Mouse (Mus musculus): Measurements from ENCODE around the gene Cpa3. TPM values are rescaled to one million over a fixed set of nuclear protein-coding genes. Genes with fewer than 3 reads are reported as not detected.

The Cpa3 gene
- polyA plus RNA-seq, 1 experiment from 2014 or later = 0.56 TPM

DNA sequence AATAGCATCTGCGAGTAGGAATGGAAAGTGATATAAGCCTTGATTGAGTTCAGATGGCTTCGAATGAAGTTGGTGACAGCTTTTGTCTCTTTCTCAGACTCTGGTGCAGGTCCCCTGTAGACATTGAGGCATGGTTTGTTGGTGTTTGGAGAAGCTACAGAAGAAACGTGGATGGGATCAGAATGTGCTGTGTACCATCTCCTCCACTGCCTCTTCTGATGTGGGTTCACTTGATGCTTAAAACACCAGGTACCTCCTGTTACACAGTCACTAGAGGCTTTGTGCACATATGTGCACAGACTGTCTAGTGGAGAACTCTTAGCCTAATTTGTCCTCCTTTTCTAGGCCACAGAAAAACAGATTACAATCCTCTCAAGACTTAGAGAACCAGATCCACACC lies 19.8 kb downstream of the Cpa3 start:
- Histone ChIP-seq H3K27me3 (no peaks in the 10 kb centered on the region), H3K9me3 (no peaks in the 10 kb centered on the region), H3K4me1 (no peaks in the 10 kb centered on the region), H3K36me3 (replicated peaks) (no peaks in the 10 kb centered on the region), H3K4me3 (replicated peaks) (no peak overlapping the region), H3K9ac (no peak overlapping the region), H3K4me2 (no peak overlapping the region), H3K27ac (no peak overlapping the region)
- no peak for ATAC-seq (ENCODE audit: low FRiP score)
- WGBS = 82% methylated on average over 3 of the region's 3 CpGs

DNA sequence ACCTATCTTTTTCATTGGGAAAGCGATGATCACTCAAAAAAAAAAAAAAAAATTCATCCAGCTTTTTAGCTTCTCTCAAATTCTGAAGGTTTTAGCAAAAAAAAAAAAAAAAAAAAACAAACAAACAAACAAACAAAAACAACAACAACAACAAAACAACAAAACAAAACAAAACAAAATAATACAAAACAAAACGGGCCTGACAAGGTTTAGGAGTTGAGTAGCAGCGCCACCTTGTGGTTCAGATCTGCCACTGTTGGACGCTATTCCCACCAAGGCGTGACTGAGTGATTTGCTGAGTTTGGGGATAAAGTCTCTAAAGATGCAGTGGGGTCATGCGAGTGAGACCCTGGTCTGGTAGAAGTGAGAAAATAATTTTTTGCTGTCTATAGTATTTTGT lies 43.1 kb downstream of the Cpa3 start:
- peak; percentile 75; the same call in 1 of the 2 replicates for ATAC-seq (ENCODE audit: low FRiP score)
- Histone ChIP-seq H3K36me3 (replicated peaks) (no peaks in the 10 kb centered on the region), H3K4me2 (no peak overlapping the region), H3K27me3 (no peaks in the 10 kb centered on the region), H3K9me3 (no peaks in the 10 kb centered on the region), H3K4me1 (no peaks in the 10 kb centered on the region), H3K9ac (no peak overlapping the region), H3K4me3 (replicated peaks) (no peak overlapping the region), H3K27ac (no peak overlapping the region)
- 26% methylated on average over 6 of the region's 6 CpGs for WGBS

DNA sequence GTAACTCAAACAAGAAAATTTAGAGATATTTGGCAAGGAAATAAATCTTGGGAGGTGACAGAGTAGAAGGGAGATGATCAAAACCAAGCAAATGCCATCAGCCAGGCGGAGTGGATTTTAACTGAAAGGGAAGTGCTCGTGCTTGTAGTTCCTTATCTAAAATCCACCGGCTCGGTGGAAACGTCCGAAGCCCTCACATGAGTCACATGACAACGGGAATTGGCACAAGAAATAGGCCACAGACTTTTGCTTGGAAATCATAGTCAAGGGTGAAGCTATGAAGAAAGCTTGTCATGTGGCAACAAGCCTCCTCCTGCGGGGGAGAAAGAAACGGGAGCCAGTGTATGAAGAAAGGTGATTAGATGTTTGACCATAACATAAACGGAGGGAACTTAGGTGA lies 44.1 kb downstream of the Cpa3 start:
- 90% methylated on average over 10 of the region's 10 CpGs for WGBS
- Histone ChIP-seq H3K4me3 (replicated peaks) (no peak overlapping the region), H3K9ac (no peak overlapping the region), H3K36me3 (replicated peaks) (no peaks in the 10 kb centered on the region), H3K4me2 (no peak overlapping the region), H3K9me3 (no peaks in the 10 kb centered on the region), H3K27me3 (no peaks in the 10 kb centered on the region), H3K27ac (no peak overlapping the region), H3K4me1 (no peaks in the 10 kb centered on the region)
- ATAC-seq (ENCODE audit: low FRiP score) = no peak

DNA sequence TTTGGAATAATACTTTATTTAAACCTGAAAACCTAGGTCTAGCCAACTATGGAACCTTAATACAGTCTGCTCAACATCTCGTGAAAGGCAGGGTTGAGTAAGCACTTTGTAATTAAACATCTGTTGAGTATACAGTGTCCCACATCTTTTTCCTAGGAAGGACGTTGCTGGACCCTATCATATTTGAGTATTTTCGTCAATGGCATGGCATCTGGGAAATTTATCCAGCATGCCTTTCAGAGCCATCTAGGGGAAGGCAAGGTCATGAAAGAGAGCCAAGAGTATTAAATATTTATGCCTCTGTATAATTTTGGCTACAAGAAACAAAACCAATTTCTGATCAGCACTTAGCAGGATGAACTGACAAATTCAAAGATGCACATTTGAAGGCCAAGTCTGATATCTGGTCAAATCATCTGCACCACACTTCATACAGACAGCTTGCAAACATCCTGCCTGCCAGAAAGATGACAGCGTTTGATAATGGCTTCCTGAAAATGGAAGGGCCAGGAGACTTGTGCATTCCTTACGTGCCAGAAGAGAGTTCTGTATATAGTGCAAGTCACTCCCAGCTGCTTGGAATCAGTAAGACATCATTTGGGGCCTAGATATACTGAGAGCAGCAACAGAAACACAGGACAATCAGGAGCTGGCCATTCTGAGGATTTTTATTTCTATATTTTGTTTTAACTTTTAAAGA lies 52.9 kb downstream of the Cpa3 start:
- H3K27ac ChIP-seq = no peak overlapping the region
- 81% methylated on average over 5 of the region's 5 CpGs for WGBS

DNA sequence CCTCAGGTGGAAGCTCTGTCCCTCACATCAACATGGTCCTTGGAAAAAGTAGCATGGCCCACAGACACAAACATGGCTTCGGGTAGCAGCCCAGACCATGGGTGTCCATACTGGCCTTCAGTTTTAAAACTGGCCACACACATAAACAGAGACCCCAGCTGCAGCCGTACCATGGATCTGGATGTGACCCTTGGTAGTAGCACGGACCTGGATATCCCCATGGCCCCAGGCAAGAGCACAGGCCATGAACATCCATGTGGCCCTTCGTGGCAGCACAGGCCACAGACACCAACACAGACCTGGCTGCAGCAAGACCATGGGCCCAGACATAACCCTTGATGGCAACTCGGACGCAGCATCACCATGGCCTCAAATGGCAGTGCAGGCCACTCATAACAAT lies 69.6 kb downstream of the Cpa3 start:
- no peaks in the 10 kb centered on the region for H3K27me3 ChIP-seq
- 0 out of 2 replicates have a peak, but pooled peaks cover 4% of the 10 kb centered on the region for H3K9me3 ChIP-seq
- WGBS = 88% methylated on average over 6 of the region's 6 CpGs
- H3K27ac ChIP-seq = no peak overlapping the region
- ATAC-seq (ENCODE audit: low FRiP score) = no peak
- H3K4me2 ChIP-seq = no peak overlapping the region
- no peaks in the 10 kb centered on the region for H3K4me1 ChIP-seq
- H3K36me3 ChIP-seq (replicated peaks) = no peaks in the 10 kb centered on the region
- no peak overlapping the region for H3K4me3 ChIP-seq (replicated peaks)
- H3K9ac ChIP-seq = no peak overlapping the region

More for the DNA sequence above, 52.9 kb downstream of the Cpa3 start:
- Histone ChIP-seq H3K4me2 (no peak overlapping the region), H3K27me3 (no peaks in the 10 kb centered on the region), H3K9me3 (no peaks in the 10 kb centered on the region), H3K36me3 (replicated peaks) (no peaks in the 10 kb centered on the region), H3K9ac (no peak overlapping the region), H3K4me3 (replicated peaks) (no peak overlapping the region), H3K4me1 (no peaks in the 10 kb centered on the region)
- no peak for ATAC-seq (ENCODE audit: low FRiP score)

DNA sequence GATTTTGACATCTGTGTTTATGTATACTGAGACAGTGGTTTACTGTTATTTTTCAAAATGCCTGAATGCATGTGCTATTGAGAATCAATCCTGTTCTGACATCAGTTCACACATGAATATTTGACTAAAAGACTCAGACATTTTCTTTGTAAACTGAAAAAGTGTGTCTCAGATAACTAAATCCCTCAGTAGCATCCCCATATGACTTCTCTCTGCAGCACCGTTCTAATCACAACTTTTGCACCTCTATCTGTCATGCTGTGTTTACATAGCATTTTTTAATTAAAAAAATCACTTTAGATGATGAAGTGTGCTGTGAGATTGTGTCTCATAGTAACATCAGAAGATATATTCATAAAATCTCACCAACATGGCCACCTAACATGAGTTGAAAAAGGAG lies 74.5 kb downstream of the Cpa3 start:
- Histone ChIP-seq H3K4me2 (no peak overlapping the region), H3K9ac (no peak overlapping the region), H3K27me3 (no peaks in the 10 kb centered on the region), H3K4me1 (no peaks in the 10 kb centered on the region), H3K36me3 (replicated peaks) (no peaks in the 10 kb centered on the region), H3K27ac (no peak overlapping the region), H3K4me3 (replicated peaks) (no peak overlapping the region), H3K9me3 (no peaks in the 10 kb centered on the region)
- 83% methylated on average over 1 of the region's 1 CpGs for WGBS
- ATAC-seq (ENCODE audit: low FRiP score) = no peak

Small RNA genes lying within 50 kb of the gene (microRNA-seq; reads per million reads assigned to microRNA genes)
- not detected for gene Mir7007

Other genes starting within 250 kb of the Cpa3 start
- gene Hps3, start 206.9 kb downstream of the Cpa3 start, polyA plus RNA-seq (2016; fragmentation: Nextera tagmentation; extraction: Ambion mirVana) = 12.0 and 14.4 TPM in 2 replicates
- gene Hltf, start 184.4 kb downstream of the Cpa3 start, polyA plus RNA-seq (2016; fragmentation: Nextera tagmentation; extraction: Ambion mirVana) = 21.9 and 23.6 TPM in 2 replicates
- gene Gyg, start 86.9 kb downstream of the Cpa3 start, polyA plus RNA-seq (2016; fragmentation: Nextera tagmentation; extraction: Ambion mirVana) = 23.8 and 26.5 TPM in 2 replicates
- not detected in 2 replicates for gene Cpb1, start 33.6 kb upstream of the Cpa3 start, polyA plus RNA-seq (2016; fragmentation: Nextera tagmentation; extraction: Ambion mirVana)
- gene Agtr1b, start 125.0 kb upstream of the Cpa3 start, polyA plus RNA-seq (2016; fragmentation: Nextera tagmentation; extraction: Ambion mirVana) = not detected in 2 replicates